Mouse (Mus musculus) lung, postnatal 0 days (tissue): ENCODE results near the gene Picalm.

Experiments used
- CTCF ChIP-seq: IDR thresholded peaks from 2 replicates; pipeline ENCODE4 v1.5.1; 2016; ENCODE audit warnings: antibody characterized with exemption, mild to moderate bottlenecking
- EP300 ChIP-seq: IDR thresholded peaks from 2 replicates; pipeline ENCODE4 v1.6.1; 2016; ENCODE audit warnings: antibody characterized with exemption, mild to moderate bottlenecking, control low read depth

- TF ChIP-seq CTCF (no peak), EP300 (no peak)
Measured at GRCm38 (mm10) chr7:90090996-90091395, 39.0 kb upstream of the Picalm start.
